Mouse (Mus musculus) heart, embryonic 12.5 days (tissue): ENCODE results near the gene 4930402F06Rik. TPM values are rescaled to one million over a fixed set of nuclear protein-coding genes. Genes with fewer than 3 reads are reported as not detected.

Experiments
- ATAC-seq: fragments of 200-750 bp; cut with Nextera tagmentation; 2 replicates; pipeline ENCODE4 v1.8.0; 2017; ENCODE audit warnings: moderate TSS enrichment, moderate library complexity; ENCODE audit not compliant: insufficient number of reproducible peaks, low FRiP score
- H3K27ac ChIP-seq: fragments of 300-500 bp; sonication (generic); 2 replicates; pipeline ENCODE4 v1.5.1; 2016; ENCODE audit warnings: mild to moderate bottlenecking, moderate library complexity; ENCODE audit not compliant: poor library complexity, severe bottlenecking
- H3K27me3 ChIP-seq: fragments of 300-500 bp; sonication (generic); replicated peaks from 2 replicates; pipeline ENCODE4 v1.6.1; 2016; ENCODE audit warnings: mild to moderate bottlenecking, moderate library complexity
- H3K36me3 ChIP-seq: fragments of 300-500 bp; sonication (generic); 2 replicates; pipeline ENCODE4 v1.6.1; 2016; ENCODE audit warnings: mild to moderate bottlenecking, moderate library complexity
- H3K4me1 ChIP-seq: fragments of 300-500 bp; sonication (generic); replicated peaks from 2 replicates; pipeline ENCODE4 v1.6.1; 2016; ENCODE audit warnings: mild to moderate bottlenecking
- H3K4me2 ChIP-seq: fragments of 300-500 bp; sonication (generic); 2 replicates; pipeline ENCODE4 v1.6.1; 2016; ENCODE audit warnings: mild to moderate bottlenecking, moderate library complexity
- H3K4me3 ChIP-seq: fragments of 300-500 bp; sonication (generic); 2 replicates; pipeline ENCODE4 v1.5.1; 2016; ENCODE audit warnings: mild to moderate bottlenecking
- H3K9ac ChIP-seq: fragments of 300-500 bp; sonication (generic); 2 replicates; pipeline ENCODE4 v1.6.1; 2016; ENCODE audit warnings: mild to moderate bottlenecking, moderate library complexity
- H3K9me3 ChIP-seq: fragments of 300-500 bp; sonication (generic); replicated peaks from 2 replicates; pipeline ENCODE4 v1.6.1; 2016; ENCODE audit warnings: mild to moderate bottlenecking, moderate library complexity
- WGBS: fragments of 180-500 bp; shearing (Covaris S2); methylation state at CpG from one replicate; pipeline ENCODE4 v1.1.7; 2016; 5-methylcytosine and 5-hydroxymethylcytosine counted together
- polyA plus RNA-seq: library from polyadenylated mRNA; unstranded; fragments of >200 nt; fragmentation: Nextera tagmentation; extraction: Ambion mirVana; gene quantifications from 2 replicates; pipeline ENCODE4 v1.2.1, GENCODE M21; 2016

4930402F06Rik gene
- polyA plus RNA-seq, 1 experiment from 2014 or later: not detected

DNA sequence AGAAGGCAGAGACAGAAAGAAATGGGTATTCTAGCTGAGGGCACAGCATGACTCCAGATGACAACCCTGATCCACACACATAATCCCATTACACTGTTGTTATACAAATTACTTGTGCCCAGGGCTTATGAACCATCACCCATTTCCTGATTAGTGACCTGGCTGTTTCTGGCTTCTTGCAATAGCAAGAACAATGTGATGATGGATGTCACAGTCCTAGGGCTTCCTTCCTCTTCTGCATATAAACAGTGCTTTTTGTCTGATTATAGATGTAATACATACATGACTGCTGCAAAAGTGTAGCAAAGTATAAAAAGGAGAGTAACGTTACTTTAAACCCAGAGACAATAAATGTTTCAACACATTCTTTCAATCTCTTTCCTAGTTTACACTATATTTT, 70.0 kb downstream of the 4930402F06Rik start:
- ATAC-seq: no peak
- 81% methylated on average over 1 of the region's 1 CpGs for WGBS
- Histone ChIP-seq H3K9me3 (no peaks in the 10 kb centered on the region), H3K9ac (no peak overlapping the region), H3K4me2 (no peak overlapping the region), H3K27me3 (no peaks in the 10 kb centered on the region), H3K27ac (no peak overlapping the region), H3K4me3 (no peak overlapping the region), H3K36me3 (no peaks in the 10 kb centered on the region), H3K4me1 (peaks cover 21% of the 10 kb centered on the region)

DNA sequence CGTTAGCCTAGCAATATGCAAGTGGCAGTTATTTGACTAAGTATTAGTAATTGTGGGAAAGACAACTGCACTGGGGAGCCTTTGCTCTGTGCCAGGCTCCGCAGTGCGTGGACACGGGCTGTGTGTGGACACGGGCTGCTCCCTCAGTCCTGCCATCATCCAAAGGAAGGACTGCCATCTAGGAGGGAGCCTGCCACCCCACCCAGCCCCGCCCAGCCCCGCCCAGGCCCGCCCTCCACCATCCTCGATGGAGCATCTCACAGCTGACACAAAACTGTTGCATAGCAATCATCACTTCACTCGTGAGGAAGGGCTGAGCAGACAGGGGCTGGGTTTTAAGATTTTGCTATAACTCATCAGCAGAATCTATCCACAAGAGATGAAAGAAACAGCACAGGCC, 71.0 kb downstream of the 4930402F06Rik start:
- ATAC-seq: no peak
- H3K4me3 ChIP-seq: no peak overlapping the region
- H3K27ac ChIP-seq: no peak overlapping the region
- 0 out of 2 replicates have a peak, but pooled peaks cover 6% of the 10 kb centered on the region for H3K36me3 ChIP-seq
- no peak overlapping the region for H3K4me2 ChIP-seq
- 63% methylated on average over 10 of the region's 10 CpGs for WGBS
- H3K9ac ChIP-seq: no peak overlapping the region
- no peaks in the 10 kb centered on the region for H3K27me3 ChIP-seq
- H3K4me1 ChIP-seq: peaks cover 23% of the 10 kb centered on the region
- H3K9me3 ChIP-seq: no peaks in the 10 kb centered on the region

Other genes starting within 250 kb of the 4930402F06Rik start
- 255 and 280 TPM in 2 replicates for gene Rab14, start 196.1 kb downstream of the 4930402F06Rik start, polyA plus RNA-seq
- 186 and 190 TPM in 2 replicates for gene Gsn, start 140.8 kb downstream of the 4930402F06Rik start, polyA plus RNA-seq
- gene Stom, start 60.2 kb downstream of the 4930402F06Rik start, polyA plus RNA-seq: 42.2 and 42.7 TPM in 2 replicates
- not detected in 2 replicates for gene 4930568D16Rik, start 29.4 kb downstream of the 4930402F06Rik start, polyA plus RNA-seq
- 46.5 and 47.1 TPM in 2 replicates for gene Ggta1, start 66.1 kb upstream of the 4930402F06Rik start, polyA plus RNA-seq
- gene Dab2ip, start 161.1 kb upstream of the 4930402F06Rik start, polyA plus RNA-seq: 55.6 and 62.5 TPM in 2 replicates